Mouse (Mus musculus): ENCODE results near the gene Gpr180. TPM values are rescaled to one million over a fixed set of nuclear protein-coding genes. Genes with fewer than 3 reads are reported as not detected.

The Gpr180 gene
- polyA plus RNA-seq, 1 experiment from 2014 or later, result 48.7 TPM

DNA sequence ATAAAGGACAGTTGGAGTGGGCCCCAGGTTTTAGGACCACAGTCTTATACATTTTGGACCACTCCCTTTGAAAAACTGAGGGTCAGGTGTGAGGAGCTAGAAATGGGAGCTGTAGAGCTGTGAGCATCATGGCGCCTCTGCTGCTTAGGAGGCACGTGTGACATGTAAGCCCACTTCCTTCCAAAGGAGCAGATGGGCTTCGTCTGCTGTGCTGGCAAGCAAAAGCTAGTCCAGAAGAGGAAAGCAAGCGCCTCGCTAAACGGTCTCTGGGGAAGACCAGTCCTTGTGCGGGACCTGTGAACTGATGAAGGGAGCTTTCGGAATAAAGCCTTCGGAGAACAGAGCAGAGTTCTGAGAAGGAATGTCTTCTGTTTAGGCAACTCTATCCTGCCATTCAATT is 54.5 kb downstream of the Gpr180 start:
- Histone ChIP-seq H3K27ac (replicated peaks) (no peak overlapping the region), H3K4me2 (no peak overlapping the region), H3K36me3 (no peaks in the 10 kb centered on the region), H3K4me1 (no peaks in the 10 kb centered on the region), H3K4me3 (replicated peaks) (no peak overlapping the region), H3K27me3 (replicated peaks) (peaks cover 6% of the 10 kb centered on the region), H3K9me3 (replicated peaks) (no peaks in the 10 kb centered on the region), H3K9ac (replicated peaks) (no peak overlapping the region)
- ATAC-seq (ENCODE audit: low FRiP score), result no peak
- WGBS, result 89% methylated on average over 9 of the region's 9 CpGs

DNA sequence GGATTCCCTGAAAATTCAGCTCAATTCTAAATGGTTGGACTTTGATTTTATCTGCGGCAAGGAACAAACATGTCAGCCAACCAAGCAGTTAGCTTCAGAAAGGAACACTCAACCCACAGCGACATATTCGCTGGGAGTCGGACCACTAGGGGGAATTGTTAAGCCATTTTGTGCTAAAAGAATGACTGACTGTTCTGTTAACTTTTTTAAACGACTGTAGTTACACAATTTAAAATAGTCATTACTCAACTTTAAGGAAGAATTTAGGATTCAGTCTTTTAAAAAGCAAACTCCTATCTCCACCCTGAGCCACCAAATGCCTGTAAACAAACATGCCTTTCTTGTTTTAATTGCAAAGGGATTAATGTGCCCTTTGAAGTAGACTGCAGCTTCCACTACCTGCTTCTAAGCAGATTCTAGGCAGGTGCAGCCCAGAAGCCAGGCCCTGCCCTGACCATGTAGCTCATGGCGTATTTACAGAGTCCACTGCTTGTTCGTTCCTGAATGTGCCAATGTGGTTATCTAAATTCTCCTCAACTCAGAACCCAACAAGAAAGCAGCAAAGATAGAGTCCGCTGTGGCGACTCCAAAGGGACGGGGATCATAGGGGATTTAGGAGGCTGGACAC is 56.2 kb downstream of the Gpr180 start:
- Histone ChIP-seq H3K9me3 (replicated peaks) (no peaks in the 10 kb centered on the region), H3K4me3 (replicated peaks) (no peak overlapping the region), H3K36me3 (no peaks in the 10 kb centered on the region), H3K27me3 (replicated peaks) (peaks cover 6% of the 10 kb centered on the region), H3K4me1 (peaks cover 5% of the 10 kb centered on the region; the same call in 1 of the 2 replicates), H3K4me2 (no peak overlapping the region), H3K27ac (replicated peaks) (no peak overlapping the region), H3K9ac (replicated peaks) (no peak overlapping the region)
- 48% methylated on average over 10 of the region's 10 CpGs for WGBS
- ATAC-seq (ENCODE audit: low FRiP score), result no peak

DNA sequence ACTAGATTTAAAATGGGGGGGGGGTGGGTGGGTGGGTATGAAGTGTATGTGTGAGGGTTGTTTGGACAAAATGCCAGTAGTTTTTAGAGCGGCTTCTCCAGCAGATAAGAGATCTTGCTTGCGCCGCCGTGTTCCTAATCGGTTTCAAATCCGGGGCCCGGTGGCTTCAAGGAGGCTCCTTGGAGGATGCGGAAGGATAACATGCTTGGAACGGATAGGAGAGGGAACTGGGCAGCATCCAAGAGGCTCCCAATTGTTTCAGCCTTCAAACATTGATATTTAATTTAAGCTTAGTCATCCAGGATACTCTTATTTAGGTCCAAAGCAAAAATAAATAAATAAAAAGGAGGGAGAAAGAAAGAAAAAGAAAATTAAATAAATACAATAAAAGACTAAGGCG is 56.7 kb downstream of the Gpr180 start:
- no peak for ATAC-seq (ENCODE audit: low FRiP score)
- H3K9me3 ChIP-seq (replicated peaks), result no peaks in the 10 kb centered on the region
- WGBS, result 70% methylated on average over 10 of the region's 10 CpGs
- H3K27me3 ChIP-seq (replicated peaks), result peaks cover 6% of the 10 kb centered on the region
- H3K4me2 ChIP-seq, result no peak overlapping the region; the same call in 1 of the 2 replicates
- H3K9ac ChIP-seq (replicated peaks), result no peak overlapping the region
- no peak overlapping the region for H3K4me3 ChIP-seq (replicated peaks)
- no peak overlapping the region for H3K27ac ChIP-seq (replicated peaks)
- H3K4me1 ChIP-seq, result peaks cover 5% of the 10 kb centered on the region; the same call in 1 of the 2 replicates
- H3K36me3 ChIP-seq, result no peaks in the 10 kb centered on the region

DNA sequence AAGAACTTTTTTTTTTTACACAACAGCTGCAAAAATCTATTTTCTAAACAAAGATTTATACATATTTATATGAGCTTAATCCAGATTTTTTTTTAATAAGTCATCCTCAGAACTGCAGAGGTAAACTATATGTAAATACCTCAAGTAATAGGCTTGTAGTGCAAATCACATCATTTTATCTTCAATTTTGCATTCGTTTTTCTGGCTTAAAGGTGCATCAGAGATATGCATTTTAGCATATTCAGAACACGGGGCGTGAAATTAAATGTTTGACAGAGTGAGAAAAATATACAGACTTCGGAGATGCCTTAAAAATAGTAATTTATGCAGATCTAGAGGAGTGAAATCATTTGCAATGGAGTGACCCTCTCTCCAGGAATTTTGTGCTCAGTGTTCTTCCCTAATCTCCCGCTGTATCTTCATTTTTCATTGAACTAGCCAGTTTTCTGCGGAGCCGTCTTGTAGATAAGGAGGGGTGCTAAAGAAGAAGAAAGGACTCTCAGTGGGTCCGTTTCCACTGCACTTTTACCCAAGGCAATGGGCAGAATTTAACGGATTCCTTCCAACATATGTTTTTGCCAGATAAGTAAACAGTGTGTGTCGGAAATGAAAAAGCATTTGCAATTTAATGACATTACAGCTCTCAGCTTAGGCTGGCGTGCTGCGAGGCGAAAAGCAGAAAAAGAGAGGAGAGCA is 57.4 kb downstream of the Gpr180 start:
- Histone ChIP-seq H3K4me2 (0 out of 2 replicates have a peak overlapping the region, but pooled peaks have one; percentile 7), H3K36me3 (no peaks in the 10 kb centered on the region), H3K27me3 (replicated peaks) (peaks cover 6% of the 10 kb centered on the region), H3K4me3 (replicated peaks) (no peak overlapping the region), H3K9ac (replicated peaks) (no peak overlapping the region), H3K27ac (replicated peaks) (no peak overlapping the region), H3K4me1 (peaks cover 5% of the 10 kb centered on the region; the same call in 1 of the 2 replicates), H3K9me3 (replicated peaks) (no peaks in the 10 kb centered on the region)
- WGBS, result 59% methylated on average over 13 of the region's 13 CpGs
- no peak for ATAC-seq (ENCODE audit: low FRiP score)

DNA sequence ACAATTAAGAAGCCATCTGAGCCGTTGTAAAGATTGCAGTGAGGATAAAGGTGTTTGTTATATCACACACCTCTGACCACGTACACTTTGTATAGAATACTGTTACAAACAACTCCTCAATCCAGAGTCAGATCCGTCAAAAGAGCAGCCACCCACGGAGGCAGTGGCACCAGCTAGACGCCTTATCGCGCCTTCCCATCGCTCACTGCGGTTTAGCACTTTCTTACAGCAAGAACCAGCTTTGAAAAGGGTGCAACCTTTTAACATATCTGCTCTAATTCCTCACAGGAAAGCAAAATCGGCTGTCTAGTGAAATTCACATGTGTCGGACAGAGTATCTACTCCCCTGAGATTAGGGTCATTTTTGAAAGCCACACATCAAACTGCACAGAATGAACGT is 60.1 kb downstream of the Gpr180 start:
- no peaks in the 10 kb centered on the region for H3K9me3 ChIP-seq (replicated peaks)
- no peak for ATAC-seq (ENCODE audit: low FRiP score)
- peaks cover 5% of the 10 kb centered on the region; the same call in 1 of the 2 replicates for H3K4me1 ChIP-seq
- H3K9ac ChIP-seq (replicated peaks), result no peak overlapping the region
- no peak overlapping the region for H3K4me2 ChIP-seq
- WGBS, result 65% methylated on average over 12 of the region's 12 CpGs
- H3K4me3 ChIP-seq (replicated peaks), result no peak overlapping the region
- H3K27ac ChIP-seq (replicated peaks), result no peak overlapping the region
- H3K36me3 ChIP-seq, result no peaks in the 10 kb centered on the region
- peaks cover 6% of the 10 kb centered on the region for H3K27me3 ChIP-seq (replicated peaks)

DNA sequence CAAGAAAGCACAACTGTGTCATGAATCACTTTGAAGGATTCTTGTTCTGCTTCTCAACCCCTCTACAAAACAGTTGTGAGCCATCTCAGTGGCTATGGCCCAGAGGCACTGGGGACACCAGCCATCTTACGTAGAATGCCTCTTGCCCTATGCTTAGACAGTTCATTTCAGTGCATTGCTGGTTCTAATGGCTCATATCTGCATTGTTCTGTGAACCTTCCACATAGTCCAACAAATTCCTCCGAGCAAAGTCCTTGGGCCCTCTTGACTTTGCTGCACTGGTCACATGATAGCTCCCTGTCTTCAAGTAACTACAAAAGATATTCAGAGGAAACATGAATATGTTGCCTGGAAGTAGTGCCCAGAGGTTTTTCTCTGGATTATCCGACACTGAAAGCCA is 63.8 kb downstream of the Gpr180 start:
- ATAC-seq (ENCODE audit: low FRiP score), result no peak
- Histone ChIP-seq H3K9ac (replicated peaks) (no peak overlapping the region), H3K9me3 (replicated peaks) (no peaks in the 10 kb centered on the region), H3K4me1 (peaks cover 5% of the 10 kb centered on the region; the same call in 1 of the 2 replicates), H3K4me2 (no peak overlapping the region), H3K27me3 (replicated peaks) (no peaks in the 10 kb centered on the region), H3K27ac (replicated peaks) (no peak overlapping the region), H3K4me3 (replicated peaks) (no peak overlapping the region), H3K36me3 (no peaks in the 10 kb centered on the region)
- 93% methylated on average over 3 of the region's 3 CpGs for WGBS

DNA sequence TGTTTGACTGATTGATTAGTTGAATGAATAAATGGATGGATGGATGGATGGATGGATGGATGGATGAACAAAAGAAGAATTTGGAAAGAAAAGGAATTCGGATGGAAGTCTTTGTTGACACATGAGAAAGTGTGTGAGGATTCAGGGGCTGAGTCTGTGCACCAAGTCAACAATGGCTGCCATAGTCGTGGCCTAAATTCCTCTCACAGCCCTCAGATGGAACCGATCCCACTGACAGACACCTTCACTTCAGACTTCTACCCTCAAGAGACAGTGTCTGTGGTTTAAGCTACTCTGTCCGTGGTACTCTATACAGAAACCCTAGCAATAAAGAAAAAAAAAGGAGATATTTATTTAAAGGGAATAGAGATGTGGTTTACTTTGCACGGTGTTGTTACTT is 65.0 kb downstream of the Gpr180 start:
- Histone ChIP-seq H3K27ac (replicated peaks) (no peak overlapping the region), H3K4me1 (peaks cover 4% of the 10 kb centered on the region; the same call in 1 of the 2 replicates), H3K9ac (replicated peaks) (no peak overlapping the region), H3K4me3 (replicated peaks) (no peak overlapping the region), H3K9me3 (replicated peaks) (no peaks in the 10 kb centered on the region), H3K4me2 (no peak overlapping the region), H3K36me3 (no peaks in the 10 kb centered on the region), H3K27me3 (replicated peaks) (no peaks in the 10 kb centered on the region)
- ATAC-seq (ENCODE audit: low FRiP score), result no peak
- 85% methylated on average over 5 of the region's 5 CpGs for WGBS

DNA sequence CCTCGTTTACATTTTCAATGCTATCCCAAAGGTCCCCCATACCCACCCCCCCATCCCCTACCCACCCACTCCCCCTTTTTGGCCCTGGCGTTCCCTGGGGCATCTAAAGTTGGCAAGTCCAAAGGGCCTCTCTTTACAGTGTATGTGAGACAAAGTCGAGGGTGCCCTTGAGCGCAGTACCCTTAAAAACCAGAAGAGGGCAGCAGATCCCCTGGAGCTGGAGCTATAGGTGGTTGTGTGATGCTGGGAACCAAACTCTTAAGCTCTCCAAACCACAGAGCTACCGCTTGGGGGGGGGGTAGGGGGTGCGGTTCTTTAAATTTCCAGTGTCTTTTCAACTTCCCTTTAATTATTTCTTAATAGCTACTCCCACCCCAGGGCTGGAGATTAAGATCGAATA is 66.1 kb downstream of the Gpr180 start:
- Histone ChIP-seq H3K9ac (replicated peaks) (no peak overlapping the region), H3K4me2 (no peak overlapping the region), H3K27me3 (replicated peaks) (no peaks in the 10 kb centered on the region), H3K4me1 (no peaks in the 10 kb centered on the region), H3K27ac (replicated peaks) (no peak overlapping the region), H3K36me3 (no peaks in the 10 kb centered on the region), H3K9me3 (replicated peaks) (no peaks in the 10 kb centered on the region), H3K4me3 (replicated peaks) (no peak overlapping the region)
- 82% methylated on average over 7 of the region's 7 CpGs for WGBS
- ATAC-seq (ENCODE audit: low FRiP score), result no peak

DNA sequence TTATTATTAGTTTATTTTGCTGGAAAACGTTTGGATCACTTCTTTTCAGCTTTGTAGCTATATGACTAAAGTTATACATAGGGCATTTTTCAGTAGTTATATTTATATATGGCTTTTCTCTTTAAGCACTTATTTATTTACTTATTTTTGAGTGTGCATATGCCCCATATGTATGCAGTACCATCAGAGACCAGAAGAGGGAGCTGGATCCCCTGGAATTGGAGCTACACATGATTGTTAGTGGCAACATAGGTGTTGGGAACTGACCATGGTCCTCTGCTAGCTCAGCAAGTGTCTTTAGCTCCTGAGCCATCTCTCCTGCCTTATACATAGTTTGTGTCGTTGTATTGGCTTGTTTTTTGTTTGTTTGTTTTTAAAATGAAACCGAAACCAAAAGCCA is 70.4 kb downstream of the Gpr180 start:
- no peaks in the 10 kb centered on the region for H3K27me3 ChIP-seq (replicated peaks)
- no peaks in the 10 kb centered on the region for H3K36me3 ChIP-seq
- H3K4me2 ChIP-seq, result no peak overlapping the region
- H3K27ac ChIP-seq (replicated peaks), result no peak overlapping the region
- H3K9me3 ChIP-seq (replicated peaks), result no peaks in the 10 kb centered on the region
- H3K4me1 ChIP-seq, result no peaks in the 10 kb centered on the region
- no peak for ATAC-seq (ENCODE audit: low FRiP score)
- no peak overlapping the region for H3K4me3 ChIP-seq (replicated peaks)
- 77% methylated on average over 3 of the region's 3 CpGs for WGBS
- no peak overlapping the region for H3K9ac ChIP-seq (replicated peaks)

DNA sequence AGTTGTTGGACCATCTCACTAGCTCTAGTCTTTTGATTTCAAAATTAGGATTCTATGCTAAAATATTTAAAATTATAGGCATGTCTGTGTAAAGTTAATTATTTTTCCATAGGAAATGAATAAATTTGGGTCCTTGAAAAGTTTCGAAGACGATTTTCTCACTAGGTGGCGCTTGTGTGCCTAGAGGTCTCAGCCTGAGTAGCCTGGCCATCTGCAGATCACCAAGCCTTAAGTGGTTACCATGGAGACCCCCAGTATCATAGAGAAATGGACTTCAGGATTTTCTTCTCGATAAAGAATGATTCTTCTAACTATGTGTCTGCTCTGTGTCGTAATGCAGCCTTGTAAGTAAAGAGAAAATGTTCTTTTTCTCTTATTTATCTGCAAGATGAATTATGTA is 72.7 kb downstream of the Gpr180 start:
- H3K9me3 ChIP-seq (replicated peaks), result no peaks in the 10 kb centered on the region
- H3K4me1 ChIP-seq, result no peaks in the 10 kb centered on the region
- no peak overlapping the region for H3K4me3 ChIP-seq (replicated peaks)
- 0 out of 2 replicates have a peak, but pooled peaks cover 4% of the 10 kb centered on the region for H3K27me3 ChIP-seq (replicated peaks)
- ATAC-seq (ENCODE audit: low FRiP score), result no peak
- no peak overlapping the region for H3K9ac ChIP-seq (replicated peaks)
- 9% methylated on average over 5 of the region's 5 CpGs for WGBS
- no peak overlapping the region for H3K4me2 ChIP-seq
- H3K27ac ChIP-seq (replicated peaks), result no peak overlapping the region
- H3K36me3 ChIP-seq, result no peaks in the 10 kb centered on the region

DNA sequence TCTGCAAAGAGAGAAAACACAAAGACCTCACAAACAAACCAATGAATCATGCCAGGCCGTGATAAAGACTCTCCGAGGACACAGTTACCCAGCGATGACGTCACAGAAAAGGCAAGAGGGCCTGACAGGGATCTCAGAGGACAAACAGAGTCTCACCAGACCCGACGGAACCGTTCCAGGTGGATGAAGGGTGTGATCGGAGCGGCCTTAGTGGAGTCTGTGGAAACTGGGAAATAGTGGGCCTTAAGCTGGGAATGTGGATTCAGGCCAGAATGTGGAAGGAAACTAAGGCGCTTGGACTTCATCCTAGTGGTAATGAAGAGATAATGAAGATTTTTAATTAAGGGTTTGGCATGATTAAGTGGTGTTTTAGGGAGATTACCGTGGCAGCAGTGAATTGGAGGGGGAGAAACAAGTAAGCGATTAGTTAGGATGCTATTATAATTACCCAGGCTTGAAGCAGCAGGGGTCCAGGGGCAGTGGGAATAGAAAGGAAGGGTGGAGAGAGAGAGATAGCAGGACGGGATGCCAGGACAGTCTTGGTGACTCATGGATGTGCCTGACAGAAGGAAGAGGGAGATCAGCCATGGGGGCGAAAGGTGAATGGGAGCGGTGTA is 75.3 kb downstream of the Gpr180 start:
- Histone ChIP-seq H3K4me3 (replicated peaks) (no peak overlapping the region), H3K4me2 (no peak overlapping the region), H3K27me3 (replicated peaks) (0 out of 2 replicates have a peak, but pooled peaks cover 4% of the 10 kb centered on the region), H3K4me1 (no peaks in the 10 kb centered on the region), H3K9me3 (replicated peaks) (no peaks in the 10 kb centered on the region), H3K27ac (replicated peaks) (no peak overlapping the region), H3K36me3 (no peaks in the 10 kb centered on the region), H3K9ac (replicated peaks) (no peak overlapping the region)
- ATAC-seq (ENCODE audit: low FRiP score), result no peak
- 57% methylated on average over 15 of the region's 15 CpGs for WGBS

Measured in neural tube, embryonic 15.5 days (tissue).